Mouse (Mus musculus) small intestine, adult 2 months (tissue): Measurements from ENCODE around the gene Phf5a.

Source experiments
- CTCF ChIP-seq: fragments of 200-500 bp; IDR thresholded peaks from 2 replicates; pipeline ENCODE4 v1.5.1; 2012; ENCODE audit warnings: low read depth, mild to moderate bottlenecking, control low read depth, inconsistent platforms, low read length, moderate library complexity, mixed read lengths; ENCODE audit not compliant: insufficient replicate concordance, insufficient read length; ENCODE audit errors: extremely low read depth
- POLR2A ChIP-seq: fragments of 200-500 bp; IDR thresholded peaks from 2 replicates; pipeline ENCODE4 v1.6.1; 2012; ENCODE audit warnings: low read depth, mild to moderate bottlenecking, control low read depth, inconsistent platforms, low read length, moderate library complexity

GRCm38 (mm10) chr15:81835007-81835880 is 36.5 kb downstream of the Phf5a start:
- TF ChIP-seq POLR2A = no peak
- no peak for TF ChIP-seq CTCF
